Mouse (Mus musculus) lung, adult 2 months (tissue): ENCODE results near the gene Dcaf8. TPM values are rescaled to one million over a fixed set of nuclear protein-coding genes. Genes with fewer than 3 reads are reported as not detected.
A peak's percentile ranks its signal among the peaks of the same experiment; 100 is the strongest.

ENCODE experiments used
- DNase-seq: peaks from one replicate; pipeline ENCODE4 v3.0.0; 2022
- H3K4me1 ChIP-seq: fragments of 200-500 bp; 2 replicates; pipeline ENCODE4 v1.6.1; 2011; ENCODE audit warnings: low read length; ENCODE audit not compliant: control insufficient read depth, insufficient read depth
- H3K4me3 ChIP-seq: fragments of 200-500 bp; replicated peaks from 2 replicates; pipeline ENCODE3; 2011; ENCODE audit warnings: low read depth, mild to moderate bottlenecking, control low read depth, low read length; ENCODE audit errors: extremely low read depth
- CTCF ChIP-seq: fragments of 200-500 bp; IDR thresholded peaks from 2 replicates; pipeline ENCODE4 v1.5.1; 2011; ENCODE audit warnings: mild to moderate bottlenecking, low read length, control low read depth; ENCODE audit not compliant: insufficient read depth
- POLR2A ChIP-seq: fragments of 200-500 bp; IDR thresholded peaks from 2 replicates; pipeline ENCODE4 v1.6.1; 2011; ENCODE audit warnings: low read depth, mild to moderate bottlenecking, control low read depth, low read length, borderline replicate concordance; ENCODE audit errors: extremely low read depth
- WGBS: fragments of 180-500 bp; shearing (Covaris S2); methylation state at CpG from one replicate; pipeline ENCODE4 v1.1.7; 2018; 5-methylcytosine and 5-hydroxymethylcytosine counted together
- polyA plus RNA-seq: library from polyadenylated mRNA; depleted of rRNA; stranded (reverse); fragments of >200 nt; gene quantifications from 2 replicates; pipeline ENCODE4 v1.2.3, GENCODE M21; 2012

The Dcaf8 gene
- polyA plus RNA-seq, 1 experiment, result 74.9 TPM

DNA sequence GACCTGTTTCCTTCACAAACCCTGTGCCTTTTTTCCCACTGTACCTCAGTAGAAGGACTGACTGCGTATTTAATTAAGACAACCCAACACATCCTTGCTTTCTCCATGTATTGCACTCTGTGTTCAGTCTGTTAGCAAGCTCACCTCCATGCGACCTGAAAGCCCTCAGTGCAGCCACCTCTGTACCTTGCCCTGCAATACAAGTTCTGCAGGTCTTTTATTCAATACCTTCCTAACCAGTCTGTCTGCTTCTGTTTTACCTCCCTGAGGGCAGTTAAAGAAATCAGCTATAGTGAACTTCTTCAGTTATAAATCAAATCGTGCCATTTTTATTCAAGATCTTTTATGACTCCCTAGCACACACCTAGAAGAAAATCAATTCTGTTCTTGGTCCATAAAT, 6.4 kb upstream of the Dcaf8 start:
- no peak for DNase-seq
- H3K4me3 ChIP-seq, result no peak overlapping the region
- H3K4me1 ChIP-seq, result no peaks in the 10 kb centered on the region
- TF ChIP-seq CTCF (no peak), POLR2A (no peak)
- 74% methylated on average over 3 of the region's 3 CpGs for WGBS

DNA sequence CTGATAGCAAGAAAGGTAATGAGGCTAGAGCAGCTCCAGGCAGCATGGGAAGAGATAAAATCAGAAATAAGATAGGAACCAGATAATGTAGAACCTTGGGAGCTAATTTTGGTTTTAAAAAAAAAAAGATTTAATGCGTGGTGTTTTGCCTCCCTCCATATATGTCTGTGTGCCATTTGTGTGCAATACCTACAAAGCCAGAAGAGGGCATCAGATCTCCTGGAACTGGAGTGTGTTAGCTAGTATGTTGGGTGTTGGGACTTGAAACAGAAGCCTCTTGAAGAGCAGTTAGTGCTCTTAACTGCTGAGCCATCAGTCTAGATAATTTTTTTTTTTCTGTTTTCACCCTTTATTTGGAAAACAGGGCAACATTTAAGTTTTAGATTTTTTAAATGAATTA, 4.3 kb upstream of the Dcaf8 start:
- TF ChIP-seq CTCF, result peak; percentile 38
- no peak for TF ChIP-seq POLR2A
- peak; percentile 19 for DNase-seq
- 8% methylated on average over 1 of the region's 1 CpGs for WGBS
- peaks cover 5% of the 10 kb centered on the region for H3K4me1 ChIP-seq
- no peak overlapping the region for H3K4me3 ChIP-seq

DNA sequence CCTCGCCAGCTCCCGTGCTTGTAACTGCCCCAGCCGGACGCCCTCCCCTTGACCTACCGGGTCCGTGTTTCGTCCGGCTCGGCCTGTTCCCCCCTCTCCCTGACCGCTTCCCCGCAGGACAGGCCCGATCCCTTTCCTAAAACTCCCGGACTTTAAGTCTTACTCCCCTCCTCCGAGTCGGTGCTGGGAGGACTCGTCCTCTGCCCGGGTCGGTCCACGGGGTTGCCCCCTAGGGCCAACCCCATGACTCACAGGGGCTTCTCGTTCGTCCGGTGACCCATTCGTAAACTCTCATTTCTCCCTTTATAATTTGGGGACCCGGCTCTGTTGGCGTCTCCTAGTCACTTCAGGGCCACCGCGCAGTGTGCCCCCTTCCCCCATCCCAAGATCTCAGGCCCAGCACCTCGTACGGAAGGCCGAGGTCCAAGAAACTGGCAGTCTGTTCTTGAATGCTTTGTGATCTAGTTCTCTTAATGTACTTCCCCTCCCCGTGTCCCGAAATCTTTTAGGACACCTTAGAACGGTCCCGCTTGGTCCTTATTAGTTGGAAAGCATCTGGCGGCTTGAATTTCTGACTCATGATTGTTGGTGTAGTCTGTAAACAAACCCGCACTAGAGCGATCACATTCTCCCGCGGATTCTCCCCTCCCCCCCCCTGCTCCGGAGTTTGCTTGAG, 533 bp downstream of the Dcaf8 start:
- peak; percentile 57 for DNase-seq
- TF ChIP-seq CTCF (no peak), POLR2A (no peak)

GRCm38 (mm10) chr1:172148955-172149815, 1.3 kb downstream of the Dcaf8 start:
- H3K4me1 ChIP-seq, result peaks cover 12% of the 10 kb centered on the region
- no peak for DNase-seq
- 6% methylated on average over 19 of the region's 19 CpGs for WGBS
- no peak for TF ChIP-seq POLR2A
- no peak for TF ChIP-seq CTCF
- H3K4me3 ChIP-seq, result peak overlapping the region; percentile 92

More for the DNA sequence above, 533 bp downstream of the Dcaf8 start:
- H3K4me3 ChIP-seq, result peak overlapping the region; percentile 92
- H3K4me1 ChIP-seq, result peaks cover 12% of the 10 kb centered on the region
- WGBS, result under 1% methylated on average over 40 of the region's 40 CpGs

GRCm38 (mm10) chr1:172154536-172154935, 6.7 kb downstream of the Dcaf8 start:
- TF ChIP-seq POLR2A (no peak), CTCF (no peak)
- no peak overlapping the region for H3K4me3 ChIP-seq
- 74% methylated on average over 3 of the region's 3 CpGs for WGBS
- peaks cover 5% of the 10 kb centered on the region for H3K4me1 ChIP-seq
- DNase-seq, result no peak

GRCm38 (mm10) chr1:172155518-172155917, 7.6 kb downstream of the Dcaf8 start:
- 83% methylated on average over 3 of the region's 3 CpGs for WGBS
- H3K4me3 ChIP-seq, result no peak overlapping the region
- DNase-seq, result no peak

DNA sequence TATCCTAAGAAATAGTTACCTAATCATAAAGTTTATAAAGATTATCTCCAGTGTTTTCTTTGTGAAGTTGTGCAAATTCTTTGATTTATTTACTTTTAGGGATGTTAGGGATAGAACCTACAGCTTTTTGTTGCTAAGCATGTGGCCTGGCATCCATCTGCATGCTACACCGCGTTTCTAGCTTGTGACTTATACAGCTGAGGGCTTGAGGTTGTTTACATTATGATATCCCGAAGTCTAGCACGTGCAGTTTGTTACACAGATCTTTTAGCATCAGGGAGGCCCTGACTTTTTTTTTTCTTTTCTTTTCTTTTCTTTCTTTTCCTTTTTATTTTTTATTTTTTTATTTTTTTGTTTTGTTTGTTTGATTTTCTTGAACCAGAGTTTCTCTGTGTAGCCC, 12.1 kb downstream of the Dcaf8 start:
- H3K4me1 ChIP-seq, result peaks cover 2% of the 10 kb centered on the region
- TF ChIP-seq POLR2A, result no peak
- TF ChIP-seq CTCF, result no peak
- H3K4me3 ChIP-seq, result no peak overlapping the region
- DNase-seq, result no peak
- WGBS, result 14% methylated on average over 4 of the region's 4 CpGs

More at GRCm38 (mm10) chr1:172155518-172155917, 7.6 kb downstream of the Dcaf8 start:
- H3K4me1 ChIP-seq, result peaks cover 4% of the 10 kb centered on the region
- TF ChIP-seq POLR2A (no peak), CTCF (no peak)

DNA sequence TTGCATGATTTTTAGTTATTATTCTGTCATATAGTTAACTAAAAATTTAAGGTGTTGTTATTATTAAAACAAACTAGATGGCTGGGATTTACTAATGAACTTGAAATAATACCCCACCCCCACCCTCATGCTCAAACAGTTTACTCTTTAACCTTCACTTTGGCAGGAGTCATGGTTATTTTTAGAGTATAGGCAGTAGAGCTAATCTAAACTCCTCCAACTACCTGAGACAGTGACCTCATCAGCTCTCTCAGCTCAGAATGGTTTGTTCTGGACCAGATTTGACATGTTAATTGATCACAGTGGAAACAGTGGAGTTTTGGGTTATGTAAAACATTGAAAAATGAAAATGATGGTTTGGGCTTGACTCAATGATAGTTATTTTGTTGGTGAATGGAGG, 12.6 kb downstream of the Dcaf8 start:
- no peak for TF ChIP-seq POLR2A
- no peak for DNase-seq
- Histone ChIP-seq H3K4me1 (peaks cover 2% of the 10 kb centered on the region), H3K4me3 (no peak overlapping the region)

DNA sequence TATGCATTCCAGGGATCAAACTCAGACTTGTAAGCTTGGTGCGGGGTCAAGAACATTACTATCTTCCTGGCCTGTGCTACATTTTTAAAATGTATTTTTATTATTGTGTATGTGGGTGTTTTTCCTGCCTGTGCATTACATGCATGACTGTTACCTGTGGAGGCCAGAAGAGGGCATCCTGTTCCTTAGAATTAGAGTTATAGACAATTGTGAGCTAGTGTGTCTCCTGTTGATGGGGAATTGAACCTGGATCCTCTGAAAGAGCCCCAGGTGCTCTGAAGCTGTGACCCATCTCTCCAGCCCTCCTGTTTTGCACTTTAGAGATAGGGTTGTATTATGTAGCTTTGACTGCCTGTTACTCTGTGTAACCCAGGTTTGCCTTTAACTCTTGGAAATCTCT, 14.1 kb downstream of the Dcaf8 start:
- WGBS, result 83% methylated on average over 1 of the region's 1 CpGs

More for the DNA sequence above, 14.1 kb downstream of the Dcaf8 start:
- peak; percentile 14 for DNase-seq
- TF ChIP-seq CTCF (no peak), POLR2A (no peak)
- Histone ChIP-seq H3K4me1 (peaks cover 2% of the 10 kb centered on the region), H3K4me3 (no peak overlapping the region)
